Mouse (Mus musculus) heart, embryonic 13.5 days (tissue): ENCODE data around the gene Fam24b. TPM values are rescaled to one million over a fixed set of nuclear protein-coding genes. Genes with fewer than 3 reads are reported as not detected.

Experiments
- ATAC-seq: fragments of 200-750 bp; cut with Nextera tagmentation; 2 replicates; pipeline ENCODE4 v1.8.0; 2017; ENCODE audit warnings: moderate TSS enrichment; ENCODE audit not compliant: insufficient number of reproducible peaks, low FRiP score, low TSS enrichment; ENCODE audit errors: extremely low read depth
- H3K27ac ChIP-seq: fragments of 300-500 bp; sonication (generic); replicated peaks from 2 replicates; pipeline ENCODE4 v1.5.1; 2015; ENCODE audit warnings: moderate library complexity, mild to moderate bottlenecking, inconsistent platforms
- H3K27me3 ChIP-seq: fragments of 300-500 bp; sonication (generic); replicated peaks from 2 replicates; pipeline ENCODE4 v1.6.1; 2015; ENCODE audit warnings: mild to moderate bottlenecking, inconsistent platforms
- H3K36me3 ChIP-seq: fragments of 300-500 bp; sonication (generic); 2 replicates; pipeline ENCODE4 v1.6.1; 2015; ENCODE audit warnings: mild to moderate bottlenecking, inconsistent platforms
- H3K4me1 ChIP-seq: fragments of 300-500 bp; sonication (generic); 2 replicates; pipeline ENCODE4 v1.6.1; 2015; ENCODE audit warnings: inconsistent platforms
- H3K4me2 ChIP-seq: fragments of 300-500 bp; sonication (generic); 2 replicates; pipeline ENCODE4 v1.6.1; 2015; ENCODE audit warnings: inconsistent platforms, mild to moderate bottlenecking, moderate library complexity
- H3K4me3 ChIP-seq: fragments of 300-500 bp; sonication (generic); 2 replicates; pipeline ENCODE4 v1.5.1; 2015; ENCODE audit warnings: moderate library complexity, mild to moderate bottlenecking, inconsistent platforms
- H3K9ac ChIP-seq: fragments of 300-500 bp; sonication (generic); 2 replicates; pipeline ENCODE4 v1.6.1; 2015; ENCODE audit warnings: inconsistent platforms, mild to moderate bottlenecking, moderate library complexity
- H3K9me3 ChIP-seq: fragments of 300-500 bp; sonication (generic); 2 replicates; pipeline ENCODE4 v1.6.1; 2016; ENCODE audit warnings: inconsistent platforms
- WGBS: fragments of 180-500 bp; shearing (Covaris S2); methylation state at CpG from one replicate; pipeline ENCODE4 v1.1.7; 2015; ENCODE audit warnings: mixed read lengths; 5-methylcytosine and 5-hydroxymethylcytosine counted together
- polyA plus RNA-seq: library from polyadenylated mRNA; unstranded; fragments of >200 nt; fragmentation: Nextera tagmentation; extraction: Ambion mirVana; gene quantifications from 2 replicates; pipeline ENCODE4 v1.2.1, GENCODE M21; 2015

Fam24b gene
- polyA plus RNA-seq, 1 experiment from 2014 or later = not detected

DNA sequence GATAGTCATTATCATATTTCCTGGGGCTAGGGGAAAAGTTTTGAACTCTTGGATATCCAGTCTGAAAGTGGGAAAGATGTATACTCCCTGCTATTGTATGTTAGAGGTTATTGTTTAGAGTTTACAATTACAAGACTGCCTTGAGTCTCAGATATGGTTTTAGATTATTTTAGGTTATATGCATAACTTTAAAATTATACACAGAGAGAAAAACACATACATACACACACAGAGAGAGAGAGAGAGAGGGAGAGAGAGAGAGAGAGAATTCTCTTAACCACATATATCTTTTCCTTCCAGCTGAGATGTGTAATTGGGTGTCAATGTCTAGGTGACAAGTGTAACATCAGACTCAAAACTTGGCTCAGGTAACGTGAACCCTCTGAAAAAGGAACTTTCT lies 4.2 kb upstream of the Fam24b start, which contains the start of gene Fam24a:
TSS of gene Fam24a (plus strand) at position 301 of the 400 bp plus-strand sequence.
- ATAC-seq = no peak
- 53% methylated on average over 1 of the region's 1 CpGs for WGBS
- H3K9ac ChIP-seq = no peak within 1 kb of the TSS
- H3K4me3 ChIP-seq = no peak within 1 kb of the TSS
- H3K4me1 ChIP-seq = no peaks in the 10 kb centered on the region
- H3K27ac ChIP-seq = no peak within 1 kb of the TSS
- no peaks in the 10 kb centered on the region for H3K9me3 ChIP-seq
- H3K36me3 ChIP-seq = peaks cover 4% of the 10 kb centered on the region; the same call in 1 of the 2 replicates
- H3K4me2 ChIP-seq = no peak within 1 kb of the TSS
- H3K27me3 ChIP-seq = no peaks in the 10 kb centered on the region

DNA sequence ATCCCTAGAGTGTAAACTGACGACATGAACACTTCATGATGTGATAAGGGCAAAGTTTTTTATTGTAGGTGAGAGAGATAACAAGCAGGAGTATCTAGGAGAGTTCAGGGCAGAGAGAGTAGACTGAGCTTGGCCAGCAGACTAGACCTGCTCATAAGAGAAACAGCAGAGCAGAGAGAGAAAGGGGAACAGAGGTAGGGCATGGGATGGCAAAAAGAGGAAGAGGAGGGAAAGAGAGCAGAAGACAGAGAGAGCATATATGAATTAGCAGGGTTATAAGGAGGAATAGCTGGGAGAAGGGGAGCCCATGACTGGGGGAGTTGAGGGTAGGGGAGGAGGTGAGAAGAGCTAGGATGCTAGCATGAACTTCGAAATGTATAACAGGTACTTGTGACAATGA lies 2.4 kb upstream of the Fam24b start:
- WGBS = 48% methylated on average over 2 of the region's 2 CpGs
- Histone ChIP-seq H3K9me3 (no peaks in the 10 kb centered on the region), H3K27me3 (no peaks in the 10 kb centered on the region), H3K4me1 (no peaks in the 10 kb centered on the region), H3K4me3 (no peak overlapping the region), H3K4me2 (no peak overlapping the region), H3K9ac (no peak overlapping the region), H3K36me3 (no peaks in the 10 kb centered on the region), H3K27ac (no peak overlapping the region)
- no peak for ATAC-seq

- Histone ChIP-seq H3K4me3 (no peak overlapping the region), H3K9ac (no peak overlapping the region), H3K36me3 (no peaks in the 10 kb centered on the region), H3K27me3 (no peaks in the 10 kb centered on the region), H3K4me2 (no peak overlapping the region), H3K27ac (no peak overlapping the region), H3K9me3 (no peaks in the 10 kb centered on the region), H3K4me1 (no peaks in the 10 kb centered on the region)
- 80% methylated on average over 5 of the region's 5 CpGs for WGBS
- no peak for ATAC-seq
Observed at GRCm38 (mm10) chr7:131327054-131327453, 2.3 kb downstream of the Fam24b start.

DNA sequence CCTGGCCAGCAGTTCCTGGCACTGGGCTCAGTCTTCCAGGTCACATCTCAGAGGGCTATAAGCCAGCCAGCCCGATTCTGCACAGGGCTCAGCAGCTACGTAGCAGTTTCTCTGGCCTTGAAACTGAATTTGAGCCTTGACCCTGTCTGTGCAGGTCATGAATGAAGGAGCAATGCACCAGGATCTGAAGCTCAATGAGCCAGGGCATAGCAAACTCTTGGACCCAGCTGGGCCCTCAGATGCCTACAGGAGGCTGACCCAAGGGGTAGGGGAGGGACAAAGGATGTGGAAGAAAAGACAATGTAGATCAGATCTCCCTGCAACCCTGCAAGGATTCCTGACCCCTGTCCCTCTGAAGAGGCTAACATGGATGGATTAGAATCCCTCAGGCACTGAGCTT lies 7.1 kb downstream of the Fam24b start, which contains the start of gene Cuzd1:
TSS of gene Cuzd1 (minus strand) at position 101 of the 400 bp plus-strand sequence.
- Histone ChIP-seq H3K9ac (no peak within 1 kb of the TSS), H3K27me3 (no peaks in the 10 kb centered on the region), H3K9me3 (no peaks in the 10 kb centered on the region), H3K27ac (no peak within 1 kb of the TSS), H3K4me1 (peaks cover 7% of the 10 kb centered on the region), H3K36me3 (no peaks in the 10 kb centered on the region), H3K4me2 (no peak within 1 kb of the TSS), H3K4me3 (no peak within 1 kb of the TSS)
- 74% methylated on average over 2 of the region's 2 CpGs for WGBS
- ATAC-seq = no peak

- Histone ChIP-seq H3K27ac (0 out of 2 replicates have a peak overlapping the region, but pooled peaks have one; percentile 59), H3K27me3 (no peaks in the 10 kb centered on the region), H3K9ac (no peak overlapping the region), H3K9me3 (no peaks in the 10 kb centered on the region), H3K36me3 (no peaks in the 10 kb centered on the region), H3K4me3 (no peak overlapping the region), H3K4me2 (peak overlapping the region; percentile 38; the same call in 1 of the 2 replicates), H3K4me1 (peaks cover 7% of the 10 kb centered on the region)
- WGBS = 41% methylated on average over 5 of the region's 7 CpGs
- ATAC-seq = no peak
Observed at GRCm38 (mm10) chr7:131318340-131318739, 11.0 kb downstream of the Fam24b start.

DNA sequence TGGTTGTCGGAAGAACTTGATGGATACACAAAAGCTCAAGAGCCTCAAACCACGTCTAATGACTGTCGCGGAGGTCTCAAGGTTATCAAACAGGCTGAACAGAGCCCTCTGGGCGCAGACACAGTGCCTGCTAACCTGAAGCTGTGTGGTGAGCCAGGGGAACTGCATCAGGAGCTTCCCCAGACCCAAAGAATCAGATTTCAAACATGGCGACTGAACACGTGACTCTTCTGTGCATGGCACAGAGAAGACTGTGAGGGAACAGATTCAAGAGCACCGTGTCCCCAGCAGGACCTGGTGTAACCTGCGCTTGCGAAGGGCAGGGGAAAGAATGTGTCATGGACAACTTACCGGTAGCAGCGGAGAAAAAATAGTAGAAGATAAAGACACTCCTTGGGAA lies 11.7 kb downstream of the Fam24b start:
- no peak overlapping the region for H3K9ac ChIP-seq
- no peak overlapping the region for H3K27ac ChIP-seq
- H3K4me1 ChIP-seq = peaks cover 7% of the 10 kb centered on the region
- H3K27me3 ChIP-seq = no peaks in the 10 kb centered on the region
- H3K4me3 ChIP-seq = no peak overlapping the region
- no peaks in the 10 kb centered on the region for H3K36me3 ChIP-seq
- no peaks in the 10 kb centered on the region for H3K9me3 ChIP-seq
- no peak overlapping the region for H3K4me2 ChIP-seq
- 45% methylated on average over 12 of the region's 12 CpGs for WGBS
- ATAC-seq = no peak

GRCm38 (mm10) chr7:131314493-131314892 lies 14.8 kb downstream of the Fam24b start:
- Histone ChIP-seq H3K36me3 (no peaks in the 10 kb centered on the region), H3K4me3 (no peak overlapping the region), H3K9ac (no peak overlapping the region), H3K27ac (no peak overlapping the region), H3K9me3 (no peaks in the 10 kb centered on the region), H3K27me3 (no peaks in the 10 kb centered on the region), H3K4me2 (no peak overlapping the region), H3K4me1 (peaks cover 7% of the 10 kb centered on the region)
- WGBS = 73% methylated on average over 7 of the region's 7 CpGs
- ATAC-seq = no peak

- no peaks in the 10 kb centered on the region for H3K36me3 ChIP-seq
- H3K27ac ChIP-seq = no peak overlapping the region
- H3K9ac ChIP-seq = no peak overlapping the region
- 63% methylated on average over 5 of the region's 5 CpGs for WGBS
- H3K27me3 ChIP-seq = no peaks in the 10 kb centered on the region
- H3K4me2 ChIP-seq = no peak overlapping the region
- no peak overlapping the region for H3K4me3 ChIP-seq
- no peaks in the 10 kb centered on the region for H3K9me3 ChIP-seq
- no peaks in the 10 kb centered on the region for H3K4me1 ChIP-seq
- ATAC-seq = no peak
Observed at GRCm38 (mm10) chr7:131306733-131307132, 22.6 kb downstream of the Fam24b start.

GRCm38 (mm10) chr7:131303340-131303739 lies 26.0 kb downstream of the Fam24b start:
- Histone ChIP-seq H3K4me3 (no peak overlapping the region), H3K9ac (no peak overlapping the region), H3K27ac (no peak overlapping the region), H3K9me3 (no peaks in the 10 kb centered on the region), H3K36me3 (no peaks in the 10 kb centered on the region), H3K27me3 (no peaks in the 10 kb centered on the region), H3K4me1 (no peaks in the 10 kb centered on the region), H3K4me2 (no peak overlapping the region)
- no peak for ATAC-seq
- 73% methylated on average over 8 of the region's 8 CpGs for WGBS

DNA sequence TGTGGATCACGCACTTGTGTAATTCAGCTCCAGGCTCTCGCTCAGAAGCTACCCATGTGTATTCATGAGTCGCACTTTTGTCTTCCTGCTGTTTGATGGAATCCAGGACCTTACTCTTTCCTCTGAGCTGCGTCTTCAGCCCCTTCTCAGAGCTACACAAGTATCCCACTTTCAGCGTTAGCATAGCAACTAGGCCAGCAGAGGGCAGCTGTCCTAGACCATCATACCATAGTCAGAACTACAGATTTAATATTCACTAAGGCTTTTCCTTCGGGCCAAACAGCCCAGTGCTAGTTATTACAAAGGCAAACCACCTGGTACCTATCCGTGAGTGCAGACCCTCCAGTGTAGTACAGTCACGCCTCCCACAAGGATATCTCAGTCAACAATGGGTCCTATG lies 32.2 kb downstream of the Fam24b start:
- ATAC-seq = no peak
- no peaks in the 10 kb centered on the region for H3K9me3 ChIP-seq
- WGBS = 65% methylated on average over 8 of the region's 8 CpGs
- no peaks in the 10 kb centered on the region; the same call in 1 of the 2 replicates for H3K27me3 ChIP-seq
- no peak overlapping the region for H3K9ac ChIP-seq
- no peak overlapping the region for H3K27ac ChIP-seq
- no peaks in the 10 kb centered on the region for H3K36me3 ChIP-seq
- no peak overlapping the region for H3K4me2 ChIP-seq
- no peaks in the 10 kb centered on the region for H3K4me1 ChIP-seq
- H3K4me3 ChIP-seq = no peak overlapping the region
